Comparison of ENCODE assay signal across 21 mouse cellular contexts in genomic region chr16:62642859-62643403, GRCm38 (mm10).
DNase-seq lines count a peak whose midpoint lies in the region; ATAC-seq lines count a peak whose summit lies in the region.
"Had no signal": no experiment of that assay in that cellular context is flagged by ENCODE, and none has a peak within 500 bp of the region (broad histone marks: within the 10 kb centered on the region; RNA-seq: fewer than 3 reads in every experiment).

No protein-coding gene starts in this region.

- WGBS in kidney, embryonic 14.5 days = 66% methylated on average over 10 of the region's 10 CpGs

- no peaks in the 10 kb centered on the region for H3K27me3 ChIP-seq in kidney, embryonic 14.5 days (ENCODE audit: control insufficient read depth, insufficient read depth, low read length)
- H3K27me3 ChIP-seq: forebrain, embryonic 15.5 days; heart, embryonic 15.5 days; neural tube, embryonic 13.5 days had no signal

- no peaks in the 10 kb centered on the region for H3K4me1 ChIP-seq in kidney, embryonic 14.5 days (ENCODE audit: control insufficient read depth, insufficient read depth, low read length)
- H3K4me1 ChIP-seq: embryonic facial prominence, embryonic 10.5 days; forebrain, embryonic 15.5 days; heart, embryonic 15.5 days; hindbrain, embryonic 13.5 days; neural tube, embryonic 13.5 days had no signal

- DNase-seq in frontal cortex, postnatal 10 days (ENCODE audit: low spot score in 2 of 2) = no peak
- DNase-seq in right cerebral cortex, adult 18-20 months = peak; percentile 4
- no peak for DNase-seq in right cerebral cortex, postnatal 10 days (ENCODE audit: low spot score in 2 of 2)
- DNase-seq in urinary bladder, postnatal 36 days (ENCODE audit: low spot score in 2 of 2) = no peak
- no peak for DNase-seq in embryo, embryonic 9.5 days (ENCODE audit: extremely low spot score)
- DNase-seq: adrenal gland, postnatal 25 days; cerebellum, adult 9-11 months; heart, postnatal 36 days; retina, postnatal 1 day; spleen, adult 18-20 months had no signal

- peak; percentile 88 for ATAC-seq in frontal cortex, adult (ENCODE audit: low TSS enrichment)
- ATAC-seq in kidney, embryonic 14.5 days (ENCODE audit: low FRiP score, low TSS enrichment) = peak; percentile 35; the same call in 1 of the 2 replicates
- ATAC-seq: forebrain, embryonic 15.5 days; inflammation-experienced regulatory T-cells, adult 6 months; midbrain, embryonic 16.5 days had no signal

- no peak overlapping the region for H3K4me2 ChIP-seq in kidney, embryonic 14.5 days (replicated peaks; ENCODE audit: low read depth, low read length)
- H3K4me2 ChIP-seq: forebrain, embryonic 15.5 days; heart, embryonic 15.5 days; hindbrain, embryonic 13.5 days; neural tube, embryonic 13.5 days had no signal

- no peaks in the 10 kb centered on the region for H3K36me3 ChIP-seq in kidney, embryonic 14.5 days (ENCODE audit: control insufficient read depth, insufficient read depth, low read length)
- H3K36me3 ChIP-seq: embryonic facial prominence, embryonic 10.5 days; forebrain, embryonic 15.5 days; heart, embryonic 15.5 days; hindbrain, embryonic 13.5 days; neural tube, embryonic 13.5 days had no signal

- no peak overlapping the region for H3K4me3 ChIP-seq in kidney, embryonic 14.5 days (ENCODE audit: low read length)
- H3K4me3 ChIP-seq: embryonic facial prominence, embryonic 10.5 days; forebrain, embryonic 15.5 days; heart, embryonic 15.5 days; hindbrain, embryonic 13.5 days; myocyte; neural tube, embryonic 13.5 days had no signal

- no peaks in the 10 kb centered on the region for H3K9me3 ChIP-seq in kidney, embryonic 14.5 days (ENCODE audit: control insufficient read depth, low read length)
- H3K9me3 ChIP-seq: embryonic facial prominence, embryonic 10.5 days; forebrain, embryonic 15.5 days; heart, embryonic 15.5 days; hindbrain, embryonic 13.5 days had no signal

- no peak overlapping the region for H3K9ac ChIP-seq in kidney, embryonic 14.5 days (ENCODE audit: low read depth, low read length)
- H3K9ac ChIP-seq: forebrain, embryonic 15.5 days; heart, embryonic 15.5 days; hindbrain, embryonic 13.5 days; neural tube, embryonic 13.5 days had no signal

- H3K27ac ChIP-seq in kidney, embryonic 14.5 days (ENCODE audit: low read depth, low read length) = peak overlapping the region; percentile 52; the same call in 1 of the 2 replicates
- H3K27ac ChIP-seq: embryonic facial prominence, embryonic 10.5 days; forebrain, embryonic 15.5 days; heart, embryonic 15.5 days; hindbrain, embryonic 13.5 days; macrophage; neural tube, embryonic 13.5 days had no signal
